Mouse (Mus musculus): ENCODE measurements around the gene Idua.

- no peak for TF ChIP-seq CTCF (IDR thresholded peaks at IDR 0.05; ENCODE audit: control insufficient read depth, insufficient read depth, low read length)
- no peak for TF ChIP-seq POLR2A (IDR thresholded peaks at IDR 0.05; ENCODE audit: borderline replicate concordance, control insufficient read depth, low read depth, low read length)
Observed at GRCm38 (mm10) chr5:108713691-108714090, 53.6 kb downstream of the Idua start.

All from bone marrow, adult 2 months (tissue).